Mouse (Mus musculus) small intestine, adult 2 months (tissue): ENCODE results near the gene Olfr1061.

Source experiments
- CTCF ChIP-seq: fragments of 200-500 bp; IDR thresholded peaks from 2 replicates; pipeline ENCODE4 v1.5.1; 2012; ENCODE audit warnings: low read depth, mild to moderate bottlenecking, control low read depth, inconsistent platforms, low read length, moderate library complexity, mixed read lengths; ENCODE audit not compliant: insufficient replicate concordance, insufficient read length; ENCODE audit errors: extremely low read depth
- POLR2A ChIP-seq: fragments of 200-500 bp; IDR thresholded peaks from 2 replicates; pipeline ENCODE4 v1.6.1; 2012; ENCODE audit warnings: low read depth, mild to moderate bottlenecking, control low read depth, inconsistent platforms, low read length, moderate library complexity

- TF ChIP-seq CTCF (no peak), POLR2A (no peak)
Measured at GRCm38 (mm10) chr2:86456169-86456568, 42.3 kb upstream of the Olfr1061 start, which contains the start of gene Olfr1066.
